Mouse (Mus musculus) heart, adult 18-20 months (tissue): Measurements from ENCODE around the gene Asap2. TPM values are rescaled to one million over a fixed set of nuclear protein-coding genes. Genes with fewer than 3 reads are reported as not detected.

Experiments used
- DNase-seq, 2 experiments: peaks; one replicate each; pipeline ENCODE4 v3.0.0; 2021 to 2022; ENCODE audit warnings: mixed read lengths in 1 of 2
- total RNA-seq, 2 experiments: library from RNA; stranded (reverse); gene quantifications; 2 replicates each; pipeline ENCODE4 v1.2.3; 2021

Asap2 gene
- total RNA-seq, 2 experiments from 2014 or later, result 9.5 to 9.8 TPM

DNA sequence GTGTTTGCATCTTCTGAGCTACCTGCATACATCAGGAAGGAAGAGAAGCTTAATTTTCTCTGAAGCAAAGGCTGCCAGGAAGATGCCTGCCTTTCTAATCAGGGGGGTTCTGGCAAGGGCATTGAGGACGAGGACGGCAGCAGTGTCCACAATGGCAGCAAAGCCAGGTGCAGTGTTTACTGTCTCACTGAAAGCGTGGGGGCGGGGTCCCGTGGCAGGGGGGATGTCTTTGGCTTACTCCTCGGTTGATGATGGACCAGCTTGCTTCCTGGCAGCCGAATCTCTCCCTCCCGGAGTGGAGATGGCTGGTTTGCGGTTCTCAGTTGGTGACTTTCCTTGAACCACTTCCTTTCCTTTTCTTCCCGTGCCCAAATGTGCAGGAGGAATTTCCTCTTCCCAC is 142.3 kb downstream of the Asap2 start:
- DNase-seq, result no peak

DNA sequence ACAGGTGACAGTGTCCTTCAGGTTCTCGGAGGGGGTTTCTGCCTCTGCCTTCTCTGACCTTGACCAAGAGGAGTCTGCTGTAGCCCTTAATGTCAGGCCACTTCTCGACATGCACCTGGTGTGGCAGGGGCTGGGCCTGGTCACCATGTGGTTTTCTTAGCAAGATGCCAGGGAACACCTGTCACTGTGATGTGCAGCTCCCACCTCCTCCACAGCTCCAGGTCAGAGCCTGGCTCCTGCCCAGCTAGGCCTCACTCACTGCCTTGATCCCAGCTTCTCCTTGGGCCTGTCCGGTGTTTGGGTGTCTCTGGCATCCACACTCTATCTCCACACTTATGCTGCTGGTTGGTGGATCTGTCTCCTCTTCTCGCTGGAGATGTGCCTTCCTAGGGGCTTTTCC is 142.8 kb downstream of the Asap2 start:
- no peak for DNase-seq

DNA sequence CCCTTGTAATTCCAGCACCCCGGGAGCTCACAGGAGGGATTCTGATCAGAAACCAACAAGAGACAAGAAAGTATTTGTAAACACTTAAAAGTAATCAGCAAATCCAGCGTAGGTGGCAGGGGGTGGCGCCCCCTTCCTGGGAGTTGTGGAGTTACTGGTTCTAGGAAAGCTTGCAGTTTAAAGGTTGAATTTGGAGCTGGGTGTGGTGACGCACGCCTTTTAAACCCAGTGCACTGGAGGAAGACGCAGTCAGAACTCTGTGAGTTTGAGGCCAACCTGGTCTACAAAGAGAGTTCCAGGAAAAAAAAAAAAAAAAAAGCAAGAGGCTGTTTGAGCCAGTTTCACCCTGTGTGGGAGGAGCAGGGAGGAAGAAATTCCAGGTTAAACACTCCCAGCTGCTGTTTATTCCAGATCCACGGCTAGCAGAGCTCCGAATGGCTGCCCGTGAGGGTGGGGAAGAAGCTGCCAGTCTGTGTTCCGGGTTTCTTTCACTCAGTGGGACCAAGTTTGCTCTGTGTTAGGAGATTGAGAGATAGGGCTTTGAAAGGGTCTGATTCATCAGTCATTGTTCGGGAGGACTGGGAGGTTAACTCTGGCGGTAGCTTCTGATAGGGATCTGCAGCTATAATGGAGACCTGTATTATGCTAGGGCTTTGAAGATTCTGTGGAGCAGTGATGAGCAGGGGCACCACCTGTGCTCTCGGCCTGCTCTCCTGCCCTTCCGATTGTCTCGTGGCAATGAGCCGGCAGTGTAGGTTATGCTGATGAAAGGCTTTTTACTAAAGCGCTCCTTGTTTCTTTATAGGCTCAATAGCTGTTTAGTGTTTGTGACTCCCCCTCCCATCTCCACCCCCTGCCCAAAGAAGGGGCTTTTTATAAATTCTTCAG is 144.0 kb downstream of the Asap2 start:
- no peak for DNase-seq

DNA sequence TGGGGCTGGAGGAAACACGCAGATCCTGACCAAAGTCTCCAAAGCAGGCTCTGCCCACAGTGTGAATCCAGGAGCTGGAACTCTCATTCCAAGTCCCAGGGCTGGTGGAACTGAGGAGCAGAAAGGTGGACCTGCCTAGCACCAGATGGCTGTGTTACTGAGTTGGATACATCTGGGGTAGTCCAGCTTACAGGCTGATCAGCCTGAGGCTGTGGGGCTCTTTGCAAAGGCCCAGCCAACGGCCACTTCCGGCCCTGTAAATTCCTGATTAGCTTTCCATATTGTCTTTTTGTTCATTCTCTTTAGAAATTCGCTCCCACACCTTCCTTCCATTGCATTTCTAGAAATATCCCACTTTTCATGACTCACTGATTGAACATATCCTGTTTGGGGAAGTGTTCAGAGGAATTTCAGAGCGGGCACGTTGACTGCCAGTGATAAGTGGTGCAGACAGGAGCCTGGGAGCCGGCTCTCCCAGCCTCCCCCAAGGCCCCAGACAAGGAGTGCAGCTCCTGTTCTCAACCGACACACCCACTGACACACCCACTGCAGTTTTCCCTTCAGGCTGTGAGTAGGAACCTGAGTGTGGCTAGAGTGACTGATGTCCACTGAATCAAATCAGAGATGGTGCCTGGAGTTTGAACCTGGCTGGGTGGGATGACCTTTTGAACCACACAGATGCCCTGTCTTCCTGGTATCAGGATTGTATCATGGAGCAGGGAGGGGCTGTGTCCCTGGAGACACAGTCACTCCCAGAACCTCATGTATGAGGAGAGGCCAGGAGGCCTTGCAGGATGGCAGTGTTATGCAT is 145.6 kb downstream of the Asap2 start:
- peak; percentile 63 to 71 for DNase-seq

DNA sequence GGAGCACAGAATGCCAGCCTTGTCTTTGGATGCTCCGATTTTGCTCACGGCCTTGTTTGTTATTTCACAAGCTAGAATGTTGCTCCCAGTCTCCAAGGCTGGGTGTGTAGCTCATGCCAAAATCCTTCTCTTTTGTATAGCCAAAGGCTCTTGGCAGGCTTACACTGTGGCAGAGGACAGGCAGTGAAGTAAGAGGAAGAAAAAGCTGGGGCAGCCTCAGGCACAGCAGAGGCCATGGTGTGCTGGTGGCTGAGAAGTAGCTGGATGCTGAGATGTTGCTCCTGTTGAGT is 146.1 kb downstream of the Asap2 start:
- peak in 1 of 2 experiments; percentile 58 for DNase-seq

DNA sequence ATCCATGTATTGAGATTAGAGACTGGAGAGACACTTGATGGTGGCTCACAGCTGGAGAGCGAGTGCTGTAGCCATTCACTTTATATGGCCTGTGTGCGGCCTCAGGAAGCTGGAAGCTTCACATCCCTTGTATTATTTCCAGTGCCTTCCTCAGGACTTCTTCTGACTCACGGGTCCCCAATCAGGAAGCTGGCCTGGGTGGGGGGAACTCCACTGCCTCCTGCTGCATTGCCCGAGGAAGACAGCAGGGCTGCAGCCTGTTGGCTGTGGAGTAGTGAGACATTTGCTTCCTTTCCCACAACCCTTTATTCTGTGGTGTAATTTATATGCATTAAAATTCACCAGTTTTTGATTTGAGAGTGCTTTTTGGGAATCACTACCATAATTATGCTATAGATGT is 149.3 kb downstream of the Asap2 start:
- peak in 1 of 2 experiments; percentile 60 for DNase-seq

DNA sequence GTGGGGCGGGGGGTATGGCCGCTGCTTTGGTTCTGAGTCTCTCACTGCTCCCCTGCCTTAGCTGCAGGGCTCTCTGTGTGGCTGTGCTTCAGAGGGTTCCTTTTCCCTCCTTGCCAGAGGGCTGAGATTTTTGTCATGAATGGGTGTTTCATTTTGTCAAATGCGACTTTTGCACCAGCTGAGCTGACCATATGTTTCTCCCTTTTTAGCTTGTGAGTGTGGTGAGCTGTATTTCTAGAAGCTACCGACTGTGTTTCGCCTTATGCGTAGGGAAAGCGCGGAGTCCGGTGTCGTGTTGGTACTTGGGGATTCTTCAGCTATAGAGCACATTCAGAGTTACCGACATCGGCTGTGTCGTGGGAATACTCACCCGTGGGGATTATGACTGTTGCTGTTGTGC is 149.9 kb downstream of the Asap2 start:
- no peak for DNase-seq

DNA sequence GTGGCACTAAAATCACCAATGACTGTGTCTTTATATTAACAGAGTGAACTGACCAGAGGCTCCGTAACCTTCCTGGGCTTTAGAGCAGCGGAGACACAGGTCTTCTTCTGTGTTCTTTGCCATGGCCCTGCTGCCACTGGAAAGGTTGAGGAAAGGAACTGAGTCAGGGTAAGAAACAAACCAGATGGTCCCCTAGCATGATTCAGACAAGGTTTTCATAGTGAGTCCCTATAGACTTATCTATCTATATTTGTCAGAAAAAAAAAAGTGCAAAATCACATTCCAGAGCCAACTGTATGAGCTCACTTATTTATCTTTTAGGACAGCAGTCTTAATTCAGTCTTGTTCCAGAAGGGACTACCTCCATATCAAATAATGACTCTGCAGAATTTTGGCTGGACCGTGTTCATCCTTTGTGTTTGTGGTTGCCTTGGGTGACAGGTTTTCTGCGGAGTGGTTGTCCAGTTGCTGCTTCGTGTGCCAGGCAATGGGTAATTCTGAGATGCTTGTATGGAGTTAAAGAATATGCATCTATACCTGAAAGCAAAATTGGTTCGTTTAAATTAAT is 150.6 kb downstream of the Asap2 start:
- no peak for DNase-seq

DNA sequence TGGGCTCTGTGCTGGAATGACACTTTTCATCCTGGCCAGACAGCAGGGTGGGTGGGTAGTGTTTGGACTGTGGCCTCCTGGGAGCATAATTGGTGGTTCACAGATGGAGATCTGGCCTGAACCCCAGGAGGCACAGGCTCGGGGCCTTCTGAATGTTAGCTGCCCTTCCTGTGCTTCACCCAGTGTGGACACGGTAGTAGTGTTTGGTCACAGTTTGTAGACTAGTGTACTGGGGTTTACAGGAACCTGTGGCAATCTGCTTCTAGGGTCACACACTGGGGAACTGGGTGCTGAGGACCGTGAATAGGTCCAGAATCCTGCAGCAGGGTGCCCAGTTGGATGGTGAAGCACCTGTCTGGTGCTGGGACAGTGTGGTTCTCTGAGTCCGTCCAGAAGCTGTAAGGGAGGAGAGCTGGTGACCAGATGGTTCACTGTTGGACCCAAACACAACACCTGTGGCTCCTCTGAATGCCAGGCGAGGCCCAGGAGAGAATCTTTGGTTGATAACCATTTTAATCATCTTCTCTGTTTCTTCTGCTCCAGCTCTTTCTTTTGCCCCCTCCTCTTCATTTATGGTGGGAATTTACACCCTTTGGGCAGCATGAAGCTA is 151.5 kb downstream of the Asap2 start:
- DNase-seq, result no peak

DNA sequence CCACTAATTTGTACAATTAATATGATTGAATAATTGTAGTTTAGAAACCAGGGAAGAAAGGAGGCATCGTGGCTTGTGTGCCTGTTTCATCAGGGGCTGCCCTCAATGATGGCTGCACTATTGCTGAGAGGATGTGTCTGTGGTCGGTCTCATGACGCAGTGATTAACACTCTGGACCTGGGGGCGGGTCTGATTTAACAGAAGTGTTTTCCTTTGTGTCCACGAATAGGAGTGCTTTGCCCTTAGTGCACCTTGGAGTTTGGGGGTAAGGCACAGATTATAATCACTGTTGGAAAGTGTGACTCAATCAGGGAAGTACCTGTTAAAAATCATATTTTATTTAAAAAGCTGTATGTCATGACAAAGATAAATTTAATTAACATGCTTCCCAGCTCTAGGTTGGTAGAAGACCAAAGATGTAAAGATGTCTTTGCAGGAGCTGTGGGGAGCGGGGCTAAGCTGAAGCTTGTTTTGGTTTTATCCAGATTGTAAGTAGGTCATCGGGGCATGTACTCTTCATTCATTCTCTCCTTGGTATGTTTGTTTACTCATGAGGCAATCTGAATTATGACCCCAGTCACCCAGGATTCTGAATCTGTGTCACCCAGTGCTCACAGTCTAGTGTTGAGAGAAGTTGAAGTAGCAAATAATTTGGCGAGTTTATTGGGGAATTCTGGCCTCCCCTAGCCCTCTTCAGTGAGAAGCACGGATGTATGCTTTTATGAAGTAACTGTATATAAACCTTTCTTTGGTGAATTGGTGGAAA is 152.4 kb downstream of the Asap2 start:
- no peak for DNase-seq

DNA sequence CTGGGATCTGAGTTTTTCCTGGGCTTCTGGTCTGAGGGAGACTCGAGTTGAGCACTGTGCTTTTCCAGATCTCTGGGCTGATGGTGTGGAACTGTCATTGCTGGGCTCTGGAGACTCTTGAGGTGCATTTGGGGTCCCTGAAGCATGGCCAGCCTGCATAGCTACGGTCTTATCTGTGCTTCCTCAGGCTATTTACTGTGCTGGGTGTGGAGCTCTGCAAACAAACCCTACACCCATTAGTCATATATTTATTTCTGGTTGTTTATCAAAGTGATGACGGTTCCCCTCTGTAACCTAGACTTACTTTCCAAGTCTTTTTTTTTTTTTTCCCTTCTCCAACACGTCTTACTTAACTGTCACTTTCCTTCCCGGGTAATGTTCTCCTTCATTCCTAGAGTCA is 154.3 kb downstream of the Asap2 start:
- no peak for DNase-seq

DNA sequence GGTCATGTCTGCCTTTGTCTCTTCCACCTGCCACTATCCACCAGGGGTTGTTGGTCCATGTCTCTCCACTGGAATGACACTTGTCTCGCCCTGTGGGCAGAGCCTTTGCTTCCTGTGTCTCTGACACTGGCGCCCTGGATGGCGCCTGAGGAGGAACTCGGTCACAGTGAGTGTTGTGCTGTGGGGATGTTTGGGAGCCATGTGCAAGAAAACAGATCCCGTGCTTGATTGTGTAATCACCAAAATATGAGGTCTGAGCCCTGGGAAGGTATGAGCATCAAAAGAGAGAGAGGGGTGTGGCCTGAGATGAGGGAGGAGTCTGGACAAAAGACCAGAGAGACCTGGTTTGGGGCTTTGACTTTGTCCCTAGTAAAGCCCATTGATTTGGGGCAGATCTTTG is 154.8 kb downstream of the Asap2 start:
- DNase-seq, result no peak

DNA sequence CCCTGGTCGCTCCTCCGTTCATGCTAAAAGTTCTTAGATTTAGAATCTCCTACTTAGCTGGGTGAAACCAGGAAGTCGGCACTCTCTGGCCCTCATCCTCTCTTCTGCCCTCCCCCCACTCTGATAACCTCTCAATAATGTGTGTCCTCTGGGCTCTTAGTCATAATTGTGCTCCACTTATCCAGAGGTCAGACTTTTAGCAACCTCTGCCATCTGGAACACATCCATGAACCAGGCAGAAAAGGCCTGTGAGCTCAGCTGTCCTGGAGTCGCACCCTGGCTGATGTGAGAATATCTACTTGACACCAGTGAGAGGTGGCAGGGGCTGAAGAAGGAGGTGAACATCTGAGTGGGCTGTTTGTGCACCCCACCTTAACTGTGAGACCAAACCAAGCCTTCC is 156.6 kb downstream of the Asap2 start:
- peak; percentile 69 to 83 for DNase-seq

DNA sequence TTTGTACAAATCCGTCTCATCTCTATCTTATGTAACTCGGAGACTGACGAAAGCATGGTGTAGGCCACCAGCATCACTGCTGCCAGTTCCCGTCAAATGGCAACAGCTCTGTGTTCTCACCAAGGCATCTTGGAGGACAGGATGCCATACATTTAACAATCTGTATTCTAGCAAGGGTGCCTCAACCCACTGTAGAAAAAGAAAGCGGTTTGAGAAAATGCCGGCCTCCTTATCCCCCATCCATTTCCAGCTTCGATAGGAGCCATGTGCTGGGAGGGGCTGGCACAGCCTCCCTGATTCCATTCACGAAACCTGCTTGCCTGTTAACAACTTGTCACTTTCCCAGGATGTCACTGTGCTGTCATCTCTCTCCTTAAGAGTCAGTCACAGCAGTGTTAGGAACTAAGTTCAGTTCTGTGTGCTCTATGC is 163.0 kb downstream of the Asap2 start:
- DNase-seq, result no peak

DNA sequence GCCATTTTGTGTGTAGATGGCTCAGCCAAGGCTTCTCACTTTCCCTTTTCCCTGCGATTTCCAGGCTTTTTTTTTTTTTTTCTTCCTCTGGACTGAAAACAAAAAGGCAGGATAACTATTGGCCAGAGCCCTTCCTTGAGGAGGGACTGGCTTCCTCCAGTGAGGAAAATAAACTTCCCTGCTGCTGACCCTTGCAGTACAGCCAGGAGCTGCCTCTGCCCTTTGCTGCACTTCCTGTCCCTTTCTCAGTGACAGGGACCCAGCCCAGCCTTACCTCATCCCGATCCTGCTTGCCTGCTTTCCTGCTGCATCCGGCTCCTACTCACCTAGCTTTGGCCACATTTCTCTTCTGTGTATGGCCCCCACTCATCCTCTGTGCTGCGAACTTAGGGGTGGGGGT is 164.8 kb downstream of the Asap2 start:
- peak in 1 of 2 experiments; percentile 84 for DNase-seq

DNA sequence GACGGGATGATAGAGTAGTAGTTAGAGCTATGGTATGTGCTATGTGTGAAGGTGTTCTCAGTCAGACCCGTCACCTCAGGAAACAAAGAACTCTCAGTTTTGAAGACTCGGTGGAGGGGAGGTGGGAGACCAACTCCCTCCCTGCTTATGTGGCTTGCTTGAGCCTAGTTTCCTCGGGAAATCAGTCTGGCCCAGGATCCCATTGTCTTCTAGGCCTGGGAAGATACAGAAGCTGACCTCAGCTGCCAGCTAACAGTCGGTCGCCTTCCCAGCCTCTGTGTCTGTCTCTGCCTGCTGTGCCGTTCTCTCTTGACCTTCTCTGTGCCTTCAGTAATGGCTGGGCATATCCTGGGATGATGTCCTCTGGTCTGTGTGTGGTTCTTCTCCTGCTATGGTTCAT is 169.0 kb downstream of the Asap2 start:
- no peak for DNase-seq

DNA sequence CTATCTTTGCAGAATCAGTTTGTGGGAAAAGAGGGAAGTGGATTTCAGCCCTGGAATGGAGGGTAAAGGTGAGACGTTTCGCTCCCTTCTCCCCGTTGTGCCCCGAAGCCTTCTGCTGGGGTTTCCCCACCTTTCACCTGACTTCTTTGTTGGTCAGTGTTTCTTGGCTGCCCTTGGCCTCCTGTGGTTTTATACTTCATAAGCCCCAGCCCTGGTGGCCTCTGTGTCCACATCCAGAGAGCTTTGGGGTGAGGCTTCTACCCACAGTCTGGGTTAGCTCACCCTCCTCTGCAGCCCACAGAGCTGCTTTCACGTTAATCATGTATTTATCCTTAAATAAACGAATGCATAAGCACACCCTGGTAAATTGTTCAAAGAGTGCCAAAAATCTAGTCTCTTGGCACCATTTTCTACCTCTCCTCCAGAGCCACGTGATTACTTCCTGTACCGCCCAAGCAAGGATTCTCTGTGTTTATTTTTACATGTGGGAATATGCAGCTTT is 170.1 kb downstream of the Asap2 start:
- peak; percentile 53 to 66 for DNase-seq

DNA sequence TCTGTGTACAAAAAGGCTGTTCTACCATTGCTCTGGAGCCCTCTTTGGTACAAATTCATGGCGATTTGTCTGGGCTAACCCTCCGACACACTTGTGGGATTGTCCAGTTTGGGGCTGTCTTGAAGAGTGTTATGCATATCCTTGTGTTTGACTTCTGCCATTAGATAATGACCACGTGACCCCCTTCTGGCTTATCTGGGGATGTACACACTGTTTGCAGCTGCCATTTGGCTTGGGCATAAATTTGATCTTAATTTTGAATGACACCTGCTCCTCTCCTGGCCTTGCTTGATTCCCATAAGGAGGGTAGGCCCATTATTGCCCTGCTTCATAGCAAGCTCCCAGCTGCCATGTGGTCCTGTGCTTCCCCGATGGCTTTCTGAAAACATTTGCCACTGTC is 171.6 kb downstream of the Asap2 start:
- DNase-seq, result no peak

DNA sequence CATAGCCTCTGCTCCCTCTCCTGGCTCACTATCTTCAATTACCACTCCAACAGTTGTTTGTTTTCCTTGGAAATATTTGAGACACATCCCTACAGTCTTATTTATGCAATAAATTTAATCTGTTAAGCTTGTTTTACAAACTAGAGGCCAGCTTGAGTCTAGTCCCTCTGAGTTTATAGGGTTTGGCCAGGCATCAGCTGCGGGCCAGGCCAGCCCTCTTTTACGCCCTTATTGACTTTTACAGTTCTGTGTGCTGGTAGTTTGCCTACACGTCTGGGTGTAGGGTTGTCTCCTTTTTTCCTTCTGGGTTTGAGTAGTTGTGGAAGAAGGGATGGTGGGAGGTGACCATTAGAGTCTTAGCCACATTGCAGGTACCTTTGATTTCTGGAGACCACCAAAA is 173.4 kb downstream of the Asap2 start:
- no peak for DNase-seq

DNA sequence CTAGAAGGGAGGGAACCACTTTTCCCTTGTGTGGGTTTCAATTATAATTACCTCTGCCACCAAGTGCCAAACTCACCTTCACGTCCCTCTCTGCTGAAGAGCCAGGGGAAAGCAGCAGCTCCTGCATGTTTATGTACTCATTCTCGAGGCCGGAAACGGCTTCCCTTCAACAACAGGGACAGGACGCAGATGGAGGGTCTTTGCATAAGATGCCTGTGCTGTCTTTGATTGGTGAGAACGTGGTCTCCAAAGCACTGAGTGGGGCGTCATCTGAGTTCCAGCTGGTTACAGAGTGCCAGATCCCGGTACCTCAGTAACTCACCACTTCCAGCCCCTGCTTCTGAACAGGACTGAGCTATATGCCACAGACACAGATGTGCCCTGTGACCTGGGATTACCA is 174.0 kb downstream of the Asap2 start:
- DNase-seq, result no peak

DNA sequence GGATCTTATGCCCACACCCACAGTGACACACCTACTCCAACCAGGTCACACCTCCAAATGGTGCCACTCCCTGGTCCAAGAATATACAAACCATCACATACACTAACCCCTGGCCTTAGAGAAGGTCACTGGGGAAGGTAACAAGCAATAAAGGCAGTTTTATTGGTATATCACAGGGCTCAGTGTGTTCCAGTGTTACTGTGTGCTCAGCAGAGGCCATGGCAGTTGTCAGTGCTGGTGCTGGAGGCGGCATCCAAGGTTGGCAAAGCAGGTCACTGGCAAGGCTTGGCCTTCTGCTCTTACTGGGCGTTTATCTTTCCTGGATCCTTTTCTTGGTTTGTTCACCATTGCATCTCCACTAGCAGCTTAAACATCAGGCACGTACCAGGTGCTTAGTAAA is 174.9 kb downstream of the Asap2 start:
- DNase-seq, result no peak

DNA sequence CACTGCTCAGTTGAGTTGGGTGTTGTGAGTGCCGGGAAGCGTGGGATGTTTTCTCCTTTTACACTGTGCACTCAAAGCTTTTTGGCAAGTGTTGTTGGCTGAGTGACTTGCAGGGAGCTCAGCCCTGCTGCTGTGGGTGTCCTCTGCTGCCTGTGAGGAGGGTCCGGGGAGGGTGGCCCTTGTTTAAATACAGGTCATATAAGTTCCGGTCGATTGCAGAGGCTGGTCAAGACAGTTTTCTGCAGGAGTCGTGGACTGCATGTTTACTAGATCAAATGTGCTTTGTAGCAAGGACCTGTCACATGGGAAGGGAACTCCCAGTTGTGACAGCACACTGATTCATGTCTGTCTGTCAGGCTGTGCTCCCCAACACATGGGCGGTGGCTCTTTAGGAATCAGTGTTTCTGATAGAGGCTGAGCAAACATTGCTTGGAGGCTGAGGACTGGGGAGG is 175.7 kb downstream of the Asap2 start:
- peak; percentile 54 to 61 for DNase-seq
